Mouse (Mus musculus) c-Kit-positive CD71-positive TER-119-negative erythroid progenitor cells, embryonic 14.5 days (primary cell): ENCODE data around the gene Emc8.
A peak's percentile ranks its signal among the peaks of the same experiment; 100 is the strongest.

Experiments used
- DNase-seq: peaks from one replicate; pipeline ENCODE4 v3.0.0-alpha.2; 2013; ENCODE audit warnings: low read depth

Emc8 gene

DNA sequence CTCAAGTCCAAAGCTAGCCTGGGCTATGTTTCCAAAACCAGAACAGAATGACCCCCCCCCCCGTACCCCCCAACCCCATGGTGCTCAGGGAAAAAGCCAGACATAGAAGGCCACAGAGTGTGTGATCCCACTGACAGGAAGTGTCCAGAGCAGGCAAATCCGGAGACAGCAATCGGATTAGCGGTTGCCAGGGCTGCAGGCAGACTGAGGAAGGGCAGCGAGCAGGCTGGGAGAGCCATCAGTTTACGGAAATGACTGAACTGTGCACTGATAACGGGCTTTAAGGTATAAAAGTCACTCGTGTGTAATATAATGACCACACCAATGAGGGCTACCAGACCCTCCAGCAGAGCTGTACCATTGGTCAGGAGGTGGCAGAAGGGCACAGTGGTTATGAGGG is 27.1 kb downstream of the Emc8 start:
- no peak for DNase-seq

DNA sequence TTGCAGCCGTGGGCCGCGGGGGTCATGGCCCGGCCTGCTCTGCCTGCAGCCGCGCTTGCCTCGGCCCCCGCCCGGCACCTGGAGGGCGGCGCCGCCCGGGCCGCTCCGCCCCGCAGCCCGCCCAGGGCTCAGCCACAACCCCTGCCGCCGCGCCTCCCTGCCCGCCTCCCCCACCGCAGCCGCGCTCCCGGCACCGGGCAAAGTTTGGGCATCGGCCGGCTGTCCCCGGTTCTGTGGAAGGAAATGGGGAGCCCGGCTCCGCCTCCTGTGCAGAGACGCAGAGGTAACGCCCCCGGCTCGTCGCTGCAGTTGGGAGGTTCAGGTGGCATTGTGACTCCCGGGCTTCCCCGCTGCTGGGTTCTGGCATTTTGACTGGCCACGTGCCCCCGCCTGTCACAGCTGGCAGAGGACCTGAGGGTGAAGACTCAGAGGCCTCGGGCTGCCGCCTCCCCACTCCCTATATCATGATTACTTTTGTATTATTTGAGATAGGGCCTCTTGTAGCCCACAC is 34.0 kb downstream of the Emc8 start:
- DNase-seq, result peak; percentile 22

DNA sequence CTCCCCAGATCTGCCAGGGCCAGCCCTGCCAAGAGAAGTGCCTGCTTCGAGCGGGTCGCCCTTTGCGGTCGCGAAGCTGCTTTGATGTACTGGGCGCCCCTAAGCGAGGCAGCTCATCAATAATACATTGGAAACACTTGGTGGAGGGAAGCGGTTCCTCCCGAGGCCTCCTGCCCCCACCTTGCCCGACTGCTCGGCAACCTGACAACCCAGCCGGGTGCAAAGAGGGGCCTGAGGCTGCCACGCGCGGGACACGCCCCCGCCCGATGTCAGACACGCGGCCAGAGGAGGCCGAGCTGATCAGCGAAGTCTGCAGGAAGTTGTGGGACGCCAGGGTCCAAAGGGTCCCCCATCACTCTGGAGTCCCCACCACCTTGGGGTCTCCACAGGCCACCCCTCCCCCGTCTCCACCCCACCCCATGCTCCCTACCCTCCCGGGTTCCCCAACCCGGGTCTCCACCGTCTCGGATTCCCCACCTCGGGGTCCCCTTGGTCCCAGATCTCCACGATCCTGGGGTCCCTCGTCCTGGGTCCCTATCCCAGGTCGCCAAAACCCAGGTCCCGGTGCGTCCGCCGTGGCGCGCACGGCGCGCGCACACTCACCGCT is 34.6 kb downstream of the Emc8 start:
- no peak for DNase-seq

DNA sequence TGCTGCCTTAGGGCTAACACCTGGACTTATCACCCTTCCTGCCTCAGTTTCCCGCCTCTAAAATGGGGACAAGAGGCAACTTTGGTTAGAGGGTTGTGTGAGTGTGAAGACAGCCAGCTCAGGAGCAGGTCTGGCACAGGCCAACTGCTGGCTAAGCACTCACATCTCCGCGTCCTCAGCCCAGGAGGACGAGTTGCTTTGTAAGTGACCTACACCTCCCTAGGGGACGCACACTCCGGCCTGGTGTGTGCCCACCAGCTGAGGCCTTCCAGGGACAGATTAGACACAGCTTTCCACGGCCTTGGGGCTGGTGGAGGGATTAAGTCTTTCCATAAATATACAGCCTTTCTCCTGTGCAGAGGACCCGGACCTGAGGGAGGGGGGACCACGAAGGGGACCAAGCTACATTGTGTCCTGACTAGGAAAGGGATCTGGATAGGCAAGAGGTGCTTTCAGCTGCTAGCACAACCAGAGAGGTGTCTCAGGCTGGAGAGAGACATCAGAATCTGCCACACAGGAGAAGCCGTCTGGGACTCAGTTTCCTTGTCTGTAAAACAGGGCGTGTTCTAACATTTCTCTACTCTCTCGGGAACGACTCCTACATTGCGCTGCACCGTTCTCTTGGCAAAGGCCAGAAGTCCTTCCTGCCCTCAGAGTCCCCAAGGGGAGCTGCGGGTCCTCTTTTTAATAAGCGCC is 35.3 kb downstream of the Emc8 start:
- DNase-seq, result no peak

DNA sequence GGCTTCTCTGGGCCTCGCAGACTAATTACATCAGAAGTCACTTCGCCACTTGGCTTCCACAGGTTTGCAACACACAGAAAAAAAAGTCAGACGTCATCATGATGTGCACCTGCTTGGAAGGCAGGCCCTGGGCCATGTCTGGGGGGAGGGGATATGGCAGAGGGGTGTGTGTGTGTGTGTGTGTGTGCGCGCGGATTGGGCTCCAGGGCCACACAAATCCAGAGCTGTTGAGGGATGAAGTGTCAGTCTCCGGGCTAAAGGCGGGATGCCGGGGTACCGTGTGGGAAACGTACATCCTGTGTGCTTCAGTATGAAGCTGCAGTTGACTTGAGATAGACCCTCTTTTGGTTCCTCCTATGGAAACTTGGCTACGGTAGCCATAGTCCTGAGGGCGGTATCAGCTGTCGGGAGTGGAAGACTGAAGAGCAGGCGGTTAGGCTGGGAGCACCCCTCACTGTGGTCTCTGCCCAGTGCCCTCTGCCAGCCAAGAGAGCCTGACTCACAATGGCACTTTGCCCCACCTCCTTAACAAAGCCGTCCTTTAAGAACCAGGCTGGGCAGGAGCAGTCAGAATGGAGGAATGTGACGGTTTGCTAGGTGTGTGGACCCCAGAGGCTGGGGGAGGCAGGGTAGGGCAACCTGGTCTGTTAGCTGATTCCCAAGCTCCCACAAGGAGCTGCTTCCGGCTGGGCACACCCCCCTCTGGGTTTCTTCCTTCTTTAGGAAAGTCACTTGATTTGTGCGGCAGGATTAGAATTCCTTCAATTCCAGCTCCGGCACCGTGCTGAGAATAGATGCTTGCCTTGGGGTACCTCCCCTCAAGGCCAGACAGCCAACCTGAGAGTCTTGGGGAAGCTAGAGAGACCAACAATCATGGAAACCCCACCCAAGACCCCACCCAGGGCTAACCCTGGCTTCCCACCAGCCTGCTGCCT is 36.7 kb downstream of the Emc8 start:
- DNase-seq, result no peak

DNA sequence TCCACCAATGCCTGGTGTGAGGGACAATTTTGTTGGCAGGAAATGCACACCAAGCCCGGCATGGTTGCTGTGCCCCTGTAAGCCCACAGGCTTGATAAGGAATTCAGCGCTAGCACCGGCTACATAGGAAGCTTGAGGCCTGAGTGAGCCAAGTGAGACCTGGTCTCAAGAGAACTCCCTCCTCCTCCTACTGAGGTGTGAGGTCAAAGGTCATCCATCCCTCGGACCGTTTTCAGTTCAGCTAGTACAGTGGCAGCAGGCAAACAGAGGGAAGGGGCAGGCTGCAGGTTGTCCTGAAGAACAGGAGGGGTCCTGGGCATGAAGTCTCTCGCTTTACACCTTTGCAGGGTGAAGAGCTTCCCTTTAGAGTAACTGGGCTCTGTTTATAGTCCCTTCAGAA is 37.5 kb downstream of the Emc8 start:
- no peak for DNase-seq

DNA sequence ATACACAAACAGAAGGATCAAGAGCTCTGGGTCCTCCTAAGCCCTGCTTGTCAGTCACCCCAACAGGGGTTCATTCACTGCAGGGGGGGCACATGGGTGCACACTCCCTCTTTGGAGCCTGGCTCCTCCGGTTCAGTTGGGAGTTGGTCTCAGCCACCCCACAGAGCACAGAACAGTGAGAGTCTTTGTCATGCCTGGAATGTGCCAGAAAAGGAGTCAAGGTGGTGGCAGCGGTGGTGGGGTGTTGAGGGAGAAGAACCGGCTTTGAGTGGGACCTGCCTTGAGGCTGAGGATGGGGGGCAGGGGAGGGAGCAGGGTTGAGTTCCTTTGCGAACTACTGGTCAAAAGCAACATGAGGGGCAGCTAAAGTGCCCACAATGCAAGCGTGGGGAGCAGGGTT is 38.3 kb downstream of the Emc8 start:
- DNase-seq, result no peak

DNA sequence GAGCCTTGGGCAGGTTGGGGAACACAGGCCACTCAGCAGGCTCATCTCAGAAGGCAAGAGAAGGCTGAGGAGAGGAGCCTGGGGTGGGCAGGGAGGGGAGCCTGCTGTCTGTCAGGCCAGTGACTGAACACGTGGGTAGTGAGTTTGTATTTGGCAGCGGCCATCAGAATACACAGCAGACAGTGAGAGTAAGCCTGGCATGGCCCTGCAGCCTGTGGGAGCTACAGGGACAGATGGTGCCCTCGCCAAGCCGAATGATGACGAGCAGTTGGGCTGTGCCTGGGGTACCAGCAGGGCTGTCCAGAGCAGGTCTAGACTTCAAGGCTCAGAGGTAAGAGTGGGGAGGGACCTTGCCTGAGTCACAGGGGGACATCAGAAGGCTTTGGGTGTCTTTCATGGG is 41.1 kb downstream of the Emc8 start:
- DNase-seq, result no peak

DNA sequence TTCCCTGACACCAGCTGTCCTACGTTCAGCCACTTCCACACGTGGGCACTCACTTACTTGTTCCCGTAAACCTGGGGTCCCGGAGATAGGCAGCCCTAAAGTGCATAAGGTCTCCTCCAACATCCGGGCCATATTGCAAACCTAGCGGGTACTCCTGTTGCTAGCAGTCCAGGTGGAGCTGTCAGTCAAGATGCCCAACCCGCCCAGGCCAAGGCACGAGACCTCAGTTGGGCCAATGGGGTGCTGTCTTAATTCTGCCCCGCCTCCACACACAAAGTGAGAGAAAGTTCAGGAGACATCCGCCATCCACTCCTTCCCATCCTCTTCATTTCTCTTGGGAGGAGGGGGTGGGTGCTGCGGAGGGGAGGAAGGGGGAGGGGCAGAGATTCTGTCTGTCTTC is 41.9 kb downstream of the Emc8 start:
- DNase-seq, result no peak

DNA sequence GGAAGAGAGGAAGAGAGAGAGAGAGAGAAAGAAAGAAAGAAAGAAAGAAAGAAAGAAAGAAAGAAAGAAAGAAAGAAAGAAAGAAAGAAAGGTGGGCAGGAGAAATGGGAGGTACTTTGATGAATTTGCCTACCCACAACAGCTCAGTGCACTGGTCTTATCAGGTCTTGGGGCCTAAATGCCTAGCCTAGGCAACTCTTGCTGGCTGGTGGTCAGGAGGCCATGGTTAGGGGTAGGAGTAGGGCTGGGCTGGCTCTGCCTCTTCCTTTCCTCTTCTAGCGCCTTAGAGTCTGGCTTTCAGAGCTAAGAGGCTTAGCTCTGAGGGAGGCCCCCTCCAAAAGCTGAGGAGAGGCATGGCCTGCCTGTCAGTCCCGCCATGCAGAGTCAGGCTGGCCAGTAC is 44.8 kb downstream of the Emc8 start:
- DNase-seq, result no peak

DNA sequence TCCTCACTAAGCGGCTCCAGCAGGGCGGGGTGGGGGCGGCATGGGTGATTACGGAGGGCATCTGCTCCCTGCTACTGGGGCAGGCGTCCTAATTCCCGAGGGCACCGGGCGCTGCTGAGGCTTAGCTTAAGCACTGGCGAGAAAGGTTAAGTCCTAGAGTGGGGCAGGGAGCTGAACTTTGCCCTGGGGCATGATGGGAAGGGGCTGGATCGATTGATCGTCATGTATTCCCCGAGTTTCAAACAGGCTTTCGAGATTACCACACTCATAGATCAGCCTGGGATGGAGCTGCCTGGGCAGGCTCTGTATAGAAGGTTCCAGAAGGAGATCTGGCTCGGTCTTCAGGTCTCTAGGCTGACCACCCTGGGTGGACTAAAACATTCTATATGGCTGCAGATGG is 46.2 kb downstream of the Emc8 start:
- no peak for DNase-seq

DNA sequence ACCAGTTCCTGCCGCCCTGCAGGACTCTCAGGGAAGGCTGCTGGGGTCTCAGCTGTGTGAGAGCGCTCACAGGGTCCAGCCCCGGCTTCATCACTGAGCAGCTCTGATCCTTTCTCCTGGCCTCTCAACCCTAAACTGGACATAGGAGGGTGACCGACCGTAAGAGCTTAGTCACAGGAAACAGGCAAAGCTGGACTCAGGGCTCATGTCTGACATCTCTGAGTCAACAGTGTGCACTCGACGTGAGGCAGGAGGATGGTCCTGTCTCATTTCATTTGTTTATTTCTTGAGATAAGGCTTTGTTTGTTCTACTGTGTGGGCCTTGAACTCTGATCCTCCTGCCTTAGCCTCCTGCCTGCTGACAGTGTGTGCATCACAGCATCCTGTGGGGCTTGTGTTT is 47.9 kb downstream of the Emc8 start:
- no peak for DNase-seq

DNA sequence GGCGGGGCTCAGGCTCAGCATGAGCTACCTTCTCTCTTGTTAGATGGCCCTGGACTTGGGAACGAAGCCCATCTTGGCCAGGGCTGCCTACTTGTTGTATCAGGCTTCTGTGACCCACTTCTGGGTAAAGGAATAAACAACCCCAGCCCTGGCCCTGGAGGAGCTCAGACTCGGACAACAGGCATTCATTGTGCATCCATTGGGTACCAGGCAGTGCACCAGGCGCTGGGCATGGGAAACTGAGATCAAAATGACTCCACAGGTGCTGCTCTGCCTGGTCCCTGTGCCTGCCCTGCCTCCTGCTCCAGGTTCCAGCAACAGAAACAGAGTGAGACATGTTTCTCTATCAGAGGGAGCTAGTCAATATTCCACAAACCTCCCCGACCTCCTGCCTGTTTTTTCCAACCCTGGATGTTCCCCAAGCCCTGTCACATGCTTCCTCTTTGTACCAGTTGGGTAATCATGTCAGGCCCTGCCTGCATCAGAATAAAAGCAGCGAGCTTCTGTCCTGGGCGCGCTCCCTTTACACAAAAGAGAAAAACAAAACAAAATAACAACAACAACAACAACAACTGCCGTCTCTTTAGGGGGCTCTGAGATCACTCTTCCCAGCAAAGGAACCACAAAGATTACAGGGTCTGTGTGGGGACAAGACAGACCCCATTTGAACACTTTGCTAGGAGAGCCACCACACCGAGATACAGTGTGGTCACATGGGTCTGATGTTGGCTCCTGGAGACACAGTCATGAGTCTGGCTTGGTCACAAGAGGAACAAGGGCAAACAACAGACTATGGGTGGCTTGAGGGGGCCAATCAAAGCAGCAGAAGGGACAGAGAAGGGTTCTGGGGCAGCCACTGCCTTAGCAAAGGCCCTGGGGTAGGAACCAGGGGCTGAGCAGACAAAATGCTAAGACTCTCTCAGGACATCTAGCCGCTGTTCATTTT is 48.9 kb downstream of the Emc8 start:
- no peak for DNase-seq

DNA sequence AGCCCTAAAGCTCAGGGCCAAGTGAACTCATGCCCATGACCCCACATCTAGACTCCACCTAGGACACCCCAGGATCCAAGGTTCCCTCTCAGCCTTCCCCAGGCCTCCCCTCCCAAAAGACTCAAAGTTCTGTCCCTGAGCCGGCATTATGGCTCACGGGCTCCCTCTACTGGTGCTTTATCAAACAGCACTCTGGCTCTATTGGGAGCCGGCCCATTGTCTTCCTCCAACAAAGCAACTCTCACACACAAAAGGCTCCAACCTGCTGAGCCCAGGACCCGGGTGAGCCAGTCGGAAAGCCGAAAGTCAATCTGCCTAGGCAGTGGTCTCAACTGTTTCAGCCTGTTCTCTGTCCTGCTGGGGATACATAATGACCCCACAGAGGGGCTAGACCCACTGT is 50.3 kb downstream of the Emc8 start:
- DNase-seq, result peak; percentile 59

DNA sequence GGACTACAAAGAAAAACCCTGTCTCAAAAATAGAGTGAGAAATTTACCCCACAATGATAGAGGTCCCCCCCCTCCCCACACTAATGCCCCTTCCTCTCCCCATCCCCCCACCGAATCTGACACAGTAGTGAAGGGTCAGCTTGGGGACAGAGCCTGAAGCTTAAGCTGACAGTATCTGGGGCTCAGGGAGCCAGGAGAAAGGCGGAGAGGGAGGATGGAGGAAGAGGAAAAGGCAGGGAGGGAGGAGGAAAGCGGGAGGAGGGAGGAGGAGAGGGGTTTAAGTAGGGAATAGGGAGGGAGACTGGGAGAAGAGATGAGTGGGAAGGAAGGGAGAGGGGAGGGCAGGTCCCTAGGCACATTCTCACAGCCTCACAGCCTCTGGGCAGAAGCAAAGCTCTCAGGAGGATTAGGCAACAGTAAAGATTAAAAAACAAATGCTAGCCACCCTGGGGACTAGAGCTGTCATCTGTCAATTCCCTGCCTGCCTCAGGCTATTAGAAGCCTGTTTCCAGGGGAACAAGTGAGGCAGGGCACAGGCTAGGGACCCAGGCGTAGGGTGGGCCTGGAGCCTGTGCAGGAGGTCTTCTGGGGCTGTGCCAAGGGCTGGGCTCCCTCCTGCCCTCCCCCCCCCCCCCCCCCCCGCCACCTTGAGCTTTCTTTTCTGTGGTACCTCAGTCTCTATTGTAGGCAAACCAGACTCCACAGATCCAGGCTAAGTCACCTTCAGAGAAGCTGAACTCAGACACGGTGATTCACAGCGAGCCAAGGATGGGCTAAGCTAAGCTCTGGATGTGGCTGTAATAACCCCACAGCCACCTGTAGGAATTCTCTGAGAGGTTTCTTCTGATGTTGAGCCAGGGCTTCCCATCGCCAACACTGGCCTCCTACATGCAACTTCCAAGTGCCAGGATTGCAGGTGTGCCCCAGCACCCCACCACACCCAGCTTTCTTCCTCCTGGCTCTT is 51.4 kb downstream of the Emc8 start:
- DNase-seq, result no peak

DNA sequence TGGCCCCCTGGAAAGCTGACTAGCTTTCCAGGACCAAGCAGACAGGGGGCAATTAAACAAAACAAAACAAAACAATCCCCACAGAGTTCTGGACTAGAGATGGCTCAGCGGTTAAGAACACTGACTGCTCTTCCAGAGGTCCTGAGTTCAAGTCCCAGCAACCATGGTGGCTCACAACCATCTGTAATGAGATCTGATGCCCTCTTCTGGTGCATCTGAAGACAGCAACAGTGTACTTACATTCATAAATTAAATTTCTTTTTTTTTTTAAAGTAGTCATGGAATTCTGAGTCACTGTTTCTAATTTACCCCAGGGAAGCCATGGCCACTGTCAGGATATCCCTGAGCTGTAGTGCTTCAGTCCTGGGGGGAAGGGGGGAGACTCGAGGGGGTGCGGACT is 53.9 kb downstream of the Emc8 start:
- no peak for DNase-seq

DNA sequence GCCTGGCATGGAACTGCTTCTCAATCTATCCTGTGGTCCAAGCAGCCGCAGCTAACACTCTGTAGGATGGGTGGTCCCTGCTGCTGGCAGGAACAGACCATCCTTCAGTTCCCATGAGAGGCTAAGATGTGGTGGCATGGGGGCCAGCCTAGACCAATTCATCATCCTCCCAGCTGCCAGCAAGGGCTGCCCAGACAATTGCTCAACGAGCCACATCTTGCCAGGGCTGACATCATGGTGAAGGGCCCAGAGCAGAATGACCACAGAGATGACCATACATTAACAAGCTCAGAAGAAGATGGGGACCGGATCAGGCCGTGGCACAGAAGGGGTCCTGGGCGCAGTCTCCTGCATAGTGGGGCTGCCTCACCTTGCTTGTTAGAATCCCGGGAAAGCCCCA is 57.5 kb downstream of the Emc8 start:
- DNase-seq, result no peak

DNA sequence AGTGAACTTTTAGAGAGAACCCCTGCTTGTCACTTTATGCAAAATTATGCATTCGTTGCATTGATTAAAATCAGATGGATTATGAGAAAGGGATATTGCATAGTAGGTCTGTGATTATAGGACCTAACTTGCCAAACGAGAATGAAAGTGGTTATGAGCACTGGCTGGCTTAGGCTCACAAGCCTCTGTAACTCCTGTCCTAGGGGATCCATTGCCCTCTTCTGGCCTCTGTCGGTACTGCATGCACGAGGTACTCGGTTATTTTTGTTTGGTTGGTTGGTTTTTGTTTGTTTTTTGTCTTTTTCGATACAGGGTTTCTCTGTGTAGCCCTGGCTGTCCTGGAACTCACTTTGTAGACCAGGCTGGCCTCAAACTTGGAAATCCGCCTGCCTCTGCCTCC is 60.5 kb downstream of the Emc8 start:
- DNase-seq, result peak; percentile 66

DNA sequence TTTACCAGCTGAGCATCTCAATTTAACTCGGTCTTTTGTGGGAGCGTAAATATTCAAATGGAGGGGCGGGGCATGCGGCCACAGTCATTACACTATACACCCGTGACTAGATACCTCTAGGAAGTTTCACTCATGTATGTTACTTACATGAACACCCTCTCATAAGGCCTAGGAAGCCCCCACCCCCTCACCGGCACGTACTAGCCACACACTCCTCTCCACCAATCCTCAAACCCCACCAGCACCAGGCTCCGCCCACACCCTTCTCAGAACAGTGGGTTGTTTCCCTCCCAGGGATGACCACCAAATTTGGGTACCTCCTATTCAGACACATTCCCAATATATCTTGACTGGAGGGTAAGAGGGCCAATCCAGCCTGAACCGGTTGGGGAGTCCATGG is 60.9 kb downstream of the Emc8 start:
- no peak for DNase-seq
